Mouse (Mus musculus) embryonic fibroblast, embryonic 13.5 days (primary cell): ENCODE results near the gene Dnajb11.

Source experiments
- CTCF ChIP-seq: IDR thresholded peaks from 2 replicates; pipeline ENCODE4 v1.5.1; 2011; ENCODE audit warnings: mild to moderate bottlenecking, control low read depth, low read length, moderate library complexity, borderline replicate concordance; ENCODE audit not compliant: insufficient read depth
- POLR2A ChIP-seq: IDR thresholded peaks from 2 replicates; pipeline ENCODE4 v1.6.1; 2011; ENCODE audit warnings: low read depth, mild to moderate bottlenecking, control low read depth, low read length, moderate library complexity

DNA sequence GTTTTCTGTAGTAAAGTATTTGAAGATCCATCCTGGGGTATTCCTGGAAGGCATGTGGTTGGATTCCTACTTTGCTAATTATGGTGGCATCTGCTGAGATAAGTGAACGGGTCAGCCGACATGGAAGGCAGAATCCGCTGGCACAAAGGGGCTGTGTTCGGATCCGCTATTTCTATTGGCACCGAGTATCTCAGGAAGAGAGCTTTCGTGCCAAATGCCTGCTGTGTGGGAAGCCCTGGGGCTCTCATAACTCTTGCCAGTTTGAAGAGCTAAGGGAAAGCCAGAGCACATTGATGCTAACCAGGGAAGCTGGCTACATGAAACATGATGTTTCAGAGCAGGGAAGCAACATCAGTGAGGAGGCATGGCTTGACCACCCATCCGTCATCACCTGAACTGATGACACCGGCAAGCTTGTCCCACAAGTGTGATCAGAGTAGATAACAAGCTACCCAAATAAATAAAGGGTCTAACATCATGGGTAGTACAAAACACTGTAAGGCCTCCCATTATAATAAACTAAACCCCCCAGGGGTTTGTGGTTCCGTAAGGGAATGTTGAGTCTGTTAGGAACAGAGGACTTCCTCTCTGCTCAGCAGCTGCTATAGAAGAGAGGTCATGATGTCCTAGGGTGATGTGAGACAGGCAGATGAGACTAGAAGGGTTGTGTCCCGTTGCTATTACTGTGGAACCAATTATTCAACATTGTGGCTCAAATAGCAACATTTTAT, 20.2 kb downstream of the Dnajb11 start:
- TF ChIP-seq CTCF, result no peak
- no peak for TF ChIP-seq POLR2A
